Mouse (Mus musculus) small intestine, adult 10 weeks (tissue): ENCODE measurements around the gene Rplp0. TPM values are rescaled to one million over a fixed set of nuclear protein-coding genes. Genes with fewer than 3 reads are reported as not detected.

Source experiments
- polyA plus RNA-seq: library from polyadenylated mRNA; stranded (reverse); fragments of 350-450 nt; fragmentation: Illumina TruSeq; extraction: RNeasy Lipid Tissue Mini Kit (QIAGEN cat#74804); gene quantifications from one replicate; pipeline ENCODE4 v1.2.3, GENCODE M21; 2014; ENCODE audit warnings: low replicate concordance

Rplp0 gene
- 23.6 TPM for polyA plus RNA-seq

DNA sequence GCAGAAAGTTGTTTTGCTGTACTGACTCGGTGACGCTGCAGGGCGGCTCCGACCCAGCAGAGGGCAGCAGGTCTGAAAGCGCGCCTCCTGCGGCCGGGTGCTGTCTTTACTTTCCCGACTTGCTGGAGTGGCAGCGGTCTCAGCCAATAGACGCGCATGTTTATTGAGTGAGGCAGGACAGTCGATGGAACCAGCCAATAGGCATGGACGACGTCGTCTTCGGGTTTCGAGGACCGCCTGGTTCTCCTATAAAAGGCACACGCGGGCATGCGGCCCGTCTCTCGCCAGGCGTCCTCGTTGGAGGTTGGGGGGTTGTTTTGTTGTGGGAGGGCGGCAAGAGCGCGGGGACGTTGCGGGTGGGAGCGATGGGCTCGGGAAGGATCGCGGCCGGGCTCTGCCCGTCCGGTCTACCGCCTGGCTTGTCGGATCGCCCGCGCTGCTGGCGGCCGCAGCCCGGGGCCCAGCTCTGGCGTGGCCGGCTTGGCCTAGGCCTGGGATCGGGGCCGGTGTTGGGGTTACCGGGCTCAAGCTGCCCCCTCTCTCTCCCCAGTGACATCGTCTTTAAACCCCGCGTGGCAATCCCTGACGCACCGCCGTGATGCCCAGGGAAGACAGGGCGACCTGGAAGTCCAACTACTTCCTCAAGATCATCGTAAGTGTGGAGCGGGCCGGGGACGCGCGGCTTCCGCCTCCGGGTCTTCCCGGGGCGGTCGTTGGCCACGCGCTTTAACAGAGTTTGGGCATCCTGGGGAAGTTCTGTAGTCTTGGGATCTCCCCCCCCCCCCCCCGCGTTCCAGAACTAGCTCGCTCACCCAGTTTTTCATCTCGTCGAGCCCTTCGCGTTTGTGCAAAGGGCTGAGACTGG is at the start of gene Rplp0:
Gene Rplp0 (plus strand): TSS at position 231 of the 865 bp plus-strand sequence.

GRCm38 (mm10) chr5:115564737-115565393 is 5.6 kb downstream of the Rplp0 start, which contains the start of gene Gcn1l1:
Gene Gcn1l1, plus strand, starts transcription at chr5:115565254.

Other genes starting within 250 kb of the Rplp0 start
- gene Srsf9, start 232.3 kb upstream of the Rplp0 start, polyA plus RNA-seq: 24.1 TPM
- 23.9 TPM for gene Gatc, start 218.3 kb upstream of the Rplp0 start, polyA plus RNA-seq
- 11.4 TPM for gene Triap1, start 218.2 kb upstream of the Rplp0 start, polyA plus RNA-seq
- 68.8 TPM for gene Cox6a1, start 210.5 kb upstream of the Rplp0 start, polyA plus RNA-seq
- 0.93 TPM for gene Msi1, start 129.9 kb upstream of the Rplp0 start, polyA plus RNA-seq
- 5.7 TPM for gene Pla2g1b, start 93.2 kb upstream of the Rplp0 start, polyA plus RNA-seq
- gene Sirt4, start 74.7 kb upstream of the Rplp0 start, polyA plus RNA-seq: 6.2 TPM
- gene Pxn, start 52.8 kb upstream of the Rplp0 start, polyA plus RNA-seq: 5.3 TPM
- 0.74 TPM for gene Gcn1l1, start 5.8 kb downstream of the Rplp0 start, polyA plus RNA-seq
- 11.0 TPM for gene Rab35, start 72.4 kb downstream of the Rplp0 start, polyA plus RNA-seq
- 0.33 TPM for gene Bicdl1, start 172.2 kb downstream of the Rplp0 start, polyA plus RNA-seq